Mouse (Mus musculus) thymus, adult 2 months (tissue): ENCODE measurements at regions not wholly inside any gene's neighbourhood (a gene's known extent, or its start where the extent isn't known, plus 50 kb on each side); places are given as distances from the start of the nearest gene placed in this dataset.

Source experiments
- CTCF ChIP-seq: fragments of 200-500 bp; IDR thresholded peaks from 2 replicates; pipeline ENCODE4 v1.5.1; 2012; ENCODE audit warnings: mild to moderate bottlenecking, control low read depth, low read length, moderate library complexity, borderline replicate concordance; ENCODE audit not compliant: control insufficient read depth, poor library complexity, insufficient read depth; ENCODE audit errors: extremely low read depth
- POLR2A ChIP-seq: fragments of 200-500 bp; IDR thresholded peaks from 2 replicates; pipeline ENCODE4 v1.6.1; 2012; ENCODE audit warnings: mild to moderate bottlenecking, low read length, control low read depth, moderate library complexity; ENCODE audit not compliant: control insufficient read depth, poor library complexity, insufficient read depth; ENCODE audit errors: extremely low read depth

DNA sequence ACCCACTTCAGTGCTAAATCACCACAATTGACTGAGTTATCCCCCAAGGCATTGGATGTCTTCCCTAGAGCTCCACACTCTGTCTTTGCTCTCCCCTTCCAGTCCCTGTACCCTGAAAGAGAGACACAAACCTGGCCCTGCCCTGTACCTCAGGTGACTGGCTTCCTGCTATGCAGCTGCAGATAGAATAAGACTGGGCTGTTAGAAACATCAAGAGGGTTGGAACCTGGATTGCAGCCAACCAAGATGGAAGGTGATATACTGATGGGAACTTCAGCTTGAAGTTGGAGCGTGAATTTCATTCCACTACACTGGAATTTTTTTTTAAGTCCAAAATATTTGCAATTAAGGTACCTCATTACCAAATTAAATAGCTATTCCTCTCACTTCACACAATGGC lies 379.0 kb upstream of the Mgmt start:
- TF ChIP-seq CTCF (no peak), POLR2A (no peak)
